Mouse (Mus musculus) thymus, postnatal 10 days (tissue): Measurements from ENCODE around the gene Sox3.

Experiments
- DNase-seq, 2 experiments: peaks; one replicate each; pipeline ENCODE4 v3.0.0; 2021; ENCODE audit warnings: low spot score in 2 of 2

The Sox3 gene

GRCm38 (mm10) chrX:60892801-60893681 lies at the start of gene Sox3:
Gene Sox3, minus strand, starts transcription at chrX:60893430.
- no peak for DNase-seq

GRCm38 (mm10) chrX:60940225-60940624 lies 47.0 kb upstream of the Sox3 start:
- DNase-seq = no peak

GRCm38 (mm10) chrX:60899546-60899945 lies 6.3 kb upstream of the Sox3 start:
- DNase-seq = no peak

- DNase-seq = no peak
These were observed 5.4 kb upstream of the Sox3 start for GRCm38 (mm10) chrX:60898641-60899040.

- no peak for DNase-seq
These were observed 3.1 kb upstream of the Sox3 start for GRCm38 (mm10) chrX:60896296-60896695.

GRCm38 (mm10) chrX:60895416-60895815 lies 2.2 kb upstream of the Sox3 start:
- DNase-seq = no peak

GRCm38 (mm10) chrX:60893720-60894543 lies 702 bp upstream of the Sox3 start:
- no peak for DNase-seq

GRCm38 (mm10) chrX:60892098-60892800 lies 981 bp downstream of the Sox3 start:
- no peak for DNase-seq

GRCm38 (mm10) chrX:60891329-60892095 lies 1.7 kb downstream of the Sox3 start:
- DNase-seq = no peak

GRCm38 (mm10) chrX:60890651-60891050 lies 2.6 kb downstream of the Sox3 start:
- DNase-seq = no peak

- DNase-seq = no peak
These were observed 3.2 kb downstream of the Sox3 start for GRCm38 (mm10) chrX:60889956-60890485.
